Mouse (Mus musculus) adrenal gland, adult 2 months (tissue): ENCODE data around the gene Prpsap1. TPM values are rescaled to one million over a fixed set of nuclear protein-coding genes. Genes with fewer than 3 reads are reported as not detected.

Source experiments
- DNase-seq: peaks from one replicate; pipeline ENCODE4 v3.0.0; 2021
- polyA plus RNA-seq: library from polyadenylated mRNA; depleted of rRNA; stranded (reverse); fragments of >200 nt; gene quantifications from 2 replicates; pipeline ENCODE4 v1.2.3, GENCODE M21; 2012
- total RNA-seq, 2 experiments: library from RNA; stranded (reverse); gene quantifications; 2 replicates each; pipeline ENCODE4 v1.2.3; 2021

Prpsap1 gene
- total and polyA plus RNA-seq, 3 experiments: 76.0 to 257 (median 85.0) TPM

DNA sequence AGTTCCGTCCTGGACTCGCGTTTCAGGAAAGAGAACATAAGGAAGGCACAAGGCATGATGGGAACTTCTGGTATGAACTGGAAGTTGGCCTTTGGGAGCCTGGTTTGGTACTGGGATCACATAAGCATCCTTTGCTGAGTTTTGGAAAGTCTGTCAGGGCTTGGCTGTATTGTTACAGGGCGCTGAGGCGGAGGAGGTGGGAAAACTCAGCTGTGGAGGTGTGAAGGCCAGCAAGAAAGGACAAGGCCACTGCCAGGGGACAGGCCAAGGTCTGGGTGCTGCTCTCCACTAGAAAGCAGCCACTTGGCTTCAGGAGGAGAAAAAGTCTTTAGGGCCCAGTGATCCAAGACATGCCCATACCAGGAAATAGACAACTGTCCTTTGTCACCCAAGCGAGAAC lies 50.7 kb downstream of the Prpsap1 start:
- peak; percentile 58 for DNase-seq

GRCm38 (mm10) chr11:116442867-116443177 lies 51.2 kb downstream of the Prpsap1 start:
- no peak for DNase-seq

DNA sequence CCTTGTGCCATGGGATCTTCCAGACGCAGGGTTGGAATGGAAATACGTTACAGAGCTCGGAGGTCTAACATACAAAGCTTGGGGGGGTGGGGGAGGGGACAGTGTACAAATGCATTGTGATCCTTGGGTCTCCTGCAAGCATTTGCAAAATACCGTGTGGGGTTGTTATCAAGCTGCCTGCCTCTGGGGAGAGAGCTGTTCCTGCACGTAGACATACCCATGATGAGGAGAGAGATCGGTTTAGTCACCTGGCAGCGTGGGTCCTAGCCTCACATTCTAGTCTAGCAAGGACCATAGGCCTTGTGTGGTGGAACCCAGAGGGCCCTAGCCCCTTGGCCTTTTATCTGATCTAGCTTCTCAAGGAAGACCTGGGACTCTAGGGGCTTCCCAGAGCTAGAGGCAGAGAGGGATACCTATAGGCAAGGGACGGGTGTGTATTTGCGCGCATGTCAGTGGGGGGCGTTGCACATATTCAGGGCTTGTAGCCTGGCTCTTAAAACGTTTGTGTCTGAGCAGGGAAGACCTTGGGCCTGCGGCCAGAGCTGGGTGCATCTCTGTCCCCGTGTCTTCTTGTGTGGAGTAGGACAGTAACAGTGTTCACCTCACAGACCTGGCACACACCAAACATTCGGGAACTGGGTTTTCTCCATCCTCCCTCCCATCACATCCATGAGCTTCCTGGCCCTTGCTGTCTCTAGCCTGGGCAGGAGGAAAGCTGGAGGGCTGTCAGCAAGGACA lies 51.7 kb downstream of the Prpsap1 start:
- peak; percentile 42 for DNase-seq

GRCm38 (mm10) chr11:116440408-116441068 lies 53.5 kb downstream of the Prpsap1 start:
- DNase-seq: no peak

DNA sequence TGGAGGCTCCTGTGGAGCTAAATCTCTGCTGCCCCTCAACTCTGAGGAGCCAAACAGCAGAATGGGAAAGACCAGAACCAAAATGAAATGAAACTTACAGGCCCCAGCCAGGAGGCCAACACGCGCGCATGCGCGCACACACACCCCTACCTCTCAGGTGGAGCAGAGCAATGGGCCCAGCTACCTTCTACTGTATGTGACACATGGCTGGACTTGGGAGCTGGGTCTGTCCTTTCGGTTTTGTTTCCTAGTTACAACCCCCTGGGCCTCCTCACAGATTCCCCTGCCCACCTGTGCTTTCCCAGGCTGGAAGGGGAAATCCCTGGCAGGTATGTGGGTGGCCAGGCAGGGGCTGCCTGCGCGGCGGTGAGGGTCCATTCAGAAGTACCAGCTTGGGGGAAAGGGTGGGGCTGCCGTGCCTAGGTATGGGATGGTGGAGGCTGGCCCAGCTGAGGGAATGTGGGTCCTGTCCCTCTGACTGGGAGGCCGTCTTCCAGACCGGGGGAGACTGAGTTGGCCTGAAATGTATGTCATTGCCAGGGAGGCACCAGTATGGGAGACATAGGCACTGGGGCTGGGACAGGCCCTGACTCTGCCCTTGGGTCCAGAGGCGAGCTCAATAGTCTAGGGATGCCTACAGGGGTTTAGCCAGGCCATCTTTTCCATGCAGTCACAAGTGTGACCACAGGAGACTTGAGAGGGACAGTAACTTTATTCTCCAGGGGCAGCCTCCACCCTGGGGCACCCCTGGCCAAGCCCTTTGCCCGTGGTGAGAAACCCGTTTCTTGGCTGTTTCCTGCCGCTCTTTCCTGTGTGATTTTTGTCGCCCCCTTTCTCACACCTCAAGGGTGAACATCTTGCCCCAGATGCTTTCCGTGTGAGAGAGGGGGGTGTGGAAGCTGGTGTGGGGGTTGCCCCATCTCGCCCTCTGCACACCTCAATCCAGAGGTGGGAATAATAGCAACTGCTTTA lies 54.4 kb downstream of the Prpsap1 start:
- DNase-seq: no peak

DNA sequence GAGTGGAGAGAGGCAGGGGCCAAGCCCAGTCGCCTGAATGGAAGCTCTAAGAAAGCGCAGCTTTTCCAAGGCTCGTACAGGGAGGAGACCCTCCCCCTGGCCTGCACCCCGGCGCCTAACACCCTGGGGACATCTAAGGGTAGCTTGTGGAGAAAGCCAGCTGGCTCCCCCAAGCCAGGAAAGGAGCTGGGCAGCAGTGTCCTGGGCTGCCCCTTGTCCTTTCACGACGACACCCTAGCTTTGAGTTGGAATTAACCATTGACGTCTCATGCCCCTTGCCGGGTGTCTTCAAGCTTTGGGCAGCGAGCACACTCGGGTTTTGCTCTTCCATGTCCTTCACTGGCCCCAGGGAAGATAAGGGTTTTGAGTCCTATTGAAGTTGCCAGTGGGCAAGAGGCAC lies 56.5 kb downstream of the Prpsap1 start:
- DNase-seq: no peak

GRCm38 (mm10) chr11:116436725-116437331 lies 57.2 kb downstream of the Prpsap1 start:
- peak; percentile 70 for DNase-seq

GRCm38 (mm10) chr11:116435992-116436724 lies 57.8 kb downstream of the Prpsap1 start:
- DNase-seq: no peak

DNA sequence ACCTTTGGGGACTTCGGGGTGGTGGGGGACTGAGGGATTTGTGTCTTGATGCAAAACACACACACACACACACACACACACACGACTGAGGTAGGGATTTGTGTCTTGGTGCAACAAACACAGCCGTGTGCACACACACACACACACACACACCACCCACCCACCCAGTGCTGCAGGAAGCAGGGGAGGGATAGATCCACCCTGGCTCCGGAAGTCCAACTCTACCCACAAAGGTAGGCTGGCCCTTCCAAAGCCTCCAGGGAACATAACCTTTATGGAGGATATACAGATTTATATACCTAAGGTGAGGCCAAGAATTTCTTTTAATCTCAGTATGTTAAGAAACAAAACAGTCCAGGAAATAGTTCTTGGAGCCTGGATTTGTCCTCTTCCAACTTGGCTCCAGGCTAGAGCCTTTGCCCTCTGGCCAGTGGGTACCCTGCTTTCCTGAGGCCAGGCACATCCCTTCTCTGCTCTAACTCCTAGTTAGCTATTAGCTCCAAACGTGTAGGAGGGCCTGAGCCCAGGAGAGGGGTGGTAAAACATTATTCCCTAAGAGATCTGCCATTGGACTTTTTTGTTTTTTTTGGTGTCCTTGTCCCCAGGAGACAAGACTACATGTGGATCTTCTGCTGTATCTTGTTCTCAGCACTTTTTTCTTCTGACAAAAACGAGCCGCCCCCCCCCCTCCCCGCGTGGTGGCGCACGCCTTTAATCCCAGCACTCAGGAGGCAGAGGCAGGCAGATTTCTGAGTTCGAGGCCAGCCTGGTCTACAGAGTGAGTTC lies 58.8 kb downstream of the Prpsap1 start:
- peak; percentile 18 for DNase-seq

GRCm38 (mm10) chr11:116434287-116434966 lies 59.6 kb downstream of the Prpsap1 start:
- DNase-seq: peak; percentile 85

DNA sequence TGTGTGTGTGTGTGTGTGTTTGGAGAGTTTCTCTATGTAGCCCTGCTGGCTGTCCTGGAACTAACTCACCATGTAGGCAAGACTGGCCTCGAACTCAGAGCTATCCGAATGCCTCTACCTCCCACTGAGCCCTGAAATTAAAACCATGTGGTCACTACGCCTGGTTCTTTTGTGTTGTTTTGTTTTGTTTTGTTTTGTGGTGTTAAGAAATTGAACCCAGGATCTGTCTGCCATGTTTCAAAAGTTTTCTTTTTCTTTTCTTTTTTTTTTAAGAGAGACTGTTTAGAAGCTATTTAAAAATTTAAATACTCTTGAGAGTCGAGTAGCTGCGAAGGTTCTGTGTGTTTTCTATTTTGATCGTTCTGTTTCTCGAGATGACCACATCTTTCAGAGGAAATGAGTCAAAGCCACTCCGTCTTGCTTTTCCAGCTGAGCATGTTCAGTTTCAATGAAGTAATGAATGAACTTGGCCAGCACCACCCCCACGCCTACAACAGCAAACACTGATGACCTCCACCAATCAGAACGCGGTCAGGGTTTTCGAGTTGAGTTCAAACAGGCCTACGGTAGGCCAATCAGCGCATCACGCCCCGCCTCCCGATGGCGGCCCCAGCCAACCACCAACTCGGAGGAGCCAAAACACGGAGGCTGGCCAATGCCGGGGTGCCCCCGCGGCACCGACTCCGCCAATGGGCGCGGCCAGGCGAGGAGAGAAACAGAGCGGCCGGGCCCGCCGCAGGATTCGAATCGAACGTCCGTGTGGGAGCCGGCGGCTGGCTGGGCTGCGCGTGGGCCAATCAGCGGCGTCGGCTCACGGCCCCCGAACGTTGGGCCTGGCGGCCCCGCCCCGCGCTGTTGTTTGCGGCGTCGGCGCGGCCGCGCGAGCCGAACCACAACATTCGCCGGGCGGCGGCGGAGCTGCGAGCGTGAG lies 60.4 kb downstream of the Prpsap1 start, which contains the start of gene Ubald2:
Ubald2 (plus strand) TSS at position 739 of the 931 bp plus-strand sequence.
- DNase-seq: peak; percentile 100

- no peak for DNase-seq
These were observed 61.2 kb downstream of the Prpsap1 start for GRCm38 (mm10) chr11:116432593-116433355.

- no peak for DNase-seq
These were observed 61.9 kb downstream of the Prpsap1 start for GRCm38 (mm10) chr11:116432127-116432526.

DNA sequence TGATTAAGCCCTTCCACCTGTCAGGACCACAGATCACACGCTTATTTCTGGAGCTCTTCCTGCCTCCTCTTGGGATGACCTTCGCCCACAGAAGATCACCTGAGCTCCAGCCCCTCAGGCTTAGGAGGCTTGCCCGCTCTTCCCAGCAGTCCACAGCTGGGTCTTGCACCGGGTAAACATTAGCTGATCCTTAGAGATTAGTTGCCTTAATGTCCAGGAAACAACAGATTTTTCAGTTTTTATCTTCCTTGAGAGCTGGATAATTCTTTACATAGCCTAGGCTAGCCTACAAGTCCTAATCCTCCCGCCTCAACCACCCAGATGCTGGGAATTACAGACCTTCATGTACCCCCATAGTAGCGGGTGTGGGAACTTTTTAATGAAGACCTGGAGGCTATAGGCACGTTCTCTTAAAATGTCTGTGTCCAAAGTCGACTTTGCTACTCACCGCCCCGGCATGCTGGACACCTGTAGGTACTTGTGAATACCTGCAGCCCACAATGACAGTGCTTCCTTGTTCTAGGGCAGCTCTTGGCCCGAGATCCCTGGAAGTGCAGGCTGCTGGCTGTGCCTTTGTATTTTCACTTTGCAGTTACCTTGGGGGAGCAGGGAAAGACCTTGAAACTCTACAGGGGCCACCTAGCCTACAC lies 62.4 kb downstream of the Prpsap1 start:
- DNase-seq: no peak

DNA sequence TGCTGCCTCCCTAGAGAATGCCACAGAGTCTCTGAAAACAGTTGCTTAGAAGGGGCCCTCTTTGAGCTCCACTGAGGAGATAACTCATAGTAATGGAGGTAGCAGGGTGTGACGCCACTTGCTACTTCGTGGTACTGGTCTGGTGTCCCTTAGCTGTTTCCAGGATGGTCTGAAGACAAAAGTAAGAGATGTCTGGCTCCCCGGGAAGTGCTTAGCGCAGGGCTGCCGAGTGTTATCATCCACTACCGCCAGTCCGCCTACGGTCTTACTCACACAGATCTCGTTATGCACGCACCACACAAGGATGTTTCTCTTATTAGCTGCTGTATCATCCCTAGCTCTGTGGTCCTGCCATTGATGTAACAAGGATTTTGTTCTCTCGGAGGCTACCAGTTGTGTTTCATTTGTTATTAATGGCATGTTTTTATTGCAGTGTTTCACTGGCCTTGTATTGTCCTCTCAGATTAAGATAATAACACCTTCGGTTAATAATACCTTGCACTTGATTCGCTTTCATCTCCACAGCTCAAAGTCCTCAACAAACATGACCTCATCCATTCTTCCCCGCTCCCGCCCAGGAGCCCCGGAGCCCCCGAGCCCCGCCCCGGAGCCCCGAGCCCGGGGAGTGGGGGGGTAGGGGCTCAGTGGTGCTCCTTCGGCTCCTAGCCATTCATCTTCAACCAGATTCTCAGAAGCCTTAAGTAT lies 63.1 kb downstream of the Prpsap1 start:
- no peak for DNase-seq

DNA sequence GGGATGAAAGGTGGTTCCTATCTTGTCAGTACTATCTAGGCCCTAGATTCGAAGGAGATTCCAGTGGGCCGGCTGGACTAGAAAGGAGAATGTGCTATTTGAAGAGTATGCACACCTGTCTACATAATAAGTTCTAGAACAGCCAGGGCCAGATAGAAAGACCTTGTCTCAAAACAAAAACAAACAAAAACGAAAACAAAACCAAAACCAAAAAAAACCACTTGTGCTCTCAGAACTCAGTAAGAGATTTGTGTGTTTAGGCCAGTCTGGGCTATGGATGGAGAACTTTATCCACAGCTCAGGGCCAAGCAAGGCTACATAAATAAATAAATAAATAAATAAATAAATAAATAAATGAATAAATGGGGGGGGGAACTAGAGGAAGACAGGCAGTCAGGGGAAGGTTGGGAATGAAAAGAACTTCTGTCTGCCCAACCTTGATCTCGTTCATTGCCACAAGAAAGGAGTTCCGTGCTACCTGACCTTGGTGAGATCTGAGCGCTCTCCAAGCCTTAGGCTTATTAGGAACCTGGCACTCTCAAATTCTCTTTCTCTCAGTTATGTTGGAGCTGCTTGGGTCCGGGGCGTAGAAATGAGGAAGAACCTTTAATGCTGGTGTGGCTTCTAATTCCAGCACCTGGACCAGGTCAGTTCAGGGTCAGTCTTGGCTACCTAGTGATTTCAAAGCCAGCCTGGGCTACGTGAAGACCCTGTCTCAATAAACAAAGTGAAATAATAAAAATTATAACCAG lies 64.0 kb downstream of the Prpsap1 start:
- no peak for DNase-seq
